Mouse (Mus musculus) hindbrain, embryonic 16.5 days (tissue): ENCODE measurements around the gene Tnc. TPM values are rescaled to one million over a fixed set of nuclear protein-coding genes. Genes with fewer than 3 reads are reported as not detected.

ENCODE experiments used
- ATAC-seq: fragments of 200-750 bp; cut with Nextera tagmentation; 2 replicates; pipeline ENCODE4 v1.8.0; 2017; ENCODE audit warnings: moderate TSS enrichment, moderate library complexity
- H3K27ac ChIP-seq: fragments of 300-500 bp; sonication (generic); 2 replicates; pipeline ENCODE4 v1.5.1; 2014; ENCODE audit warnings: low read depth, mild to moderate bottlenecking, control low read depth, low read length, moderate library complexity
- H3K27me3 ChIP-seq: fragments of 300-500 bp; sonication (generic); replicated peaks from 2 replicates; pipeline ENCODE4 v1.6.1; 2014; ENCODE audit warnings: low read length; ENCODE audit not compliant: control insufficient read depth, insufficient read depth
- H3K36me3 ChIP-seq: fragments of 300-500 bp; sonication (generic); 2 replicates; pipeline ENCODE4 v1.6.1; 2014; ENCODE audit warnings: mild to moderate bottlenecking, low read length, moderate library complexity, mixed read lengths; ENCODE audit not compliant: control insufficient read depth, insufficient read depth
- H3K4me1 ChIP-seq: fragments of 300-500 bp; sonication (generic); 2 replicates; pipeline ENCODE4 v1.6.1; 2014; ENCODE audit warnings: low read depth, low read length; ENCODE audit not compliant: control insufficient read depth, insufficient read depth
- H3K4me2 ChIP-seq: fragments of 300-500 bp; sonication (generic); 2 replicates; pipeline ENCODE4 v1.6.1; 2014; ENCODE audit warnings: mild to moderate bottlenecking, low read length, control low read depth, moderate library complexity
- H3K4me3 ChIP-seq: fragments of 300-500 bp; sonication (generic); 2 replicates; pipeline ENCODE4 v1.5.1; 2014; ENCODE audit warnings: mild to moderate bottlenecking, low read length, control low read depth, moderate library complexity
- H3K9ac ChIP-seq: fragments of 300-500 bp; sonication (generic); 2 replicates; pipeline ENCODE4 v1.6.1; 2014; ENCODE audit warnings: low read depth, mild to moderate bottlenecking, control low read depth, low read length, moderate library complexity
- H3K9me3 ChIP-seq: fragments of 300-500 bp; sonication (generic); 2 replicates; pipeline ENCODE4 v1.6.1; 2014; ENCODE audit warnings: mild to moderate bottlenecking, low read length, moderate library complexity; ENCODE audit not compliant: control insufficient read depth
- WGBS: fragments of 180-500 bp; shearing (Covaris S2); extraction: QIAGEN DNeasy Blood & Tissue Kit; methylation state at CpG from one replicate; pipeline ENCODE4 v1.1.7; 2014; 5-methylcytosine and 5-hydroxymethylcytosine counted together
- polyA plus RNA-seq: library from polyadenylated mRNA; unstranded; fragments of >200 nt; fragmentation: Nextera tagmentation; extraction: Ambion mirVana; gene quantifications from 2 replicates; pipeline ENCODE4 v1.2.1, GENCODE M21; 2015

Tnc gene
- polyA plus RNA-seq, 1 experiment from 2014 or later: 53.3 TPM

DNA sequence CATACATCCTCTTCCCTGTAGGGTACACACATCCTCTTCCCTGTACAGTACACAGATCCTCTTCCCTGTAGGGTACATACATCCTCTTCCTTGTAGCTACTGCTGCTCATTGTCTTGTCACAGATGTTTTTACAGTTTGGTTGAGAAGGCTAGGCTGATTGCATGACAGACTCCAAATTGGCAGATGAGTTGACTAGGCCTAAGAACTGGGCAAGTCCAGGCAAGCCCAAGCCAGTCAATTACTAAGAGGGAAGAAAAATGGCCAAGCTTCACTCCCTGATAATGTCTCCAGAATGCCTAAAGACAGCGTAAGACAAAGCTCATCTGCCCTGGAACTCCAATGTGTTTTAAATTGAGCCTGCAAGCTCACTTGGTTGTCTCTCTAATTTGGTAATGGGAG is 36.9 kb downstream of the Tnc start:
- 94% methylated on average over 1 of the region's 1 CpGs for WGBS
- H3K4me3 ChIP-seq: no peak overlapping the region
- no peaks in the 10 kb centered on the region for H3K27me3 ChIP-seq
- H3K4me1 ChIP-seq: no peaks in the 10 kb centered on the region
- no peak overlapping the region for H3K27ac ChIP-seq
- no peak for ATAC-seq
- H3K4me2 ChIP-seq: no peak overlapping the region
- H3K36me3 ChIP-seq: 0 out of 2 replicates have a peak, but pooled peaks cover 2% of the 10 kb centered on the region
- H3K9ac ChIP-seq: no peak overlapping the region
- H3K9me3 ChIP-seq: no peaks in the 10 kb centered on the region

DNA sequence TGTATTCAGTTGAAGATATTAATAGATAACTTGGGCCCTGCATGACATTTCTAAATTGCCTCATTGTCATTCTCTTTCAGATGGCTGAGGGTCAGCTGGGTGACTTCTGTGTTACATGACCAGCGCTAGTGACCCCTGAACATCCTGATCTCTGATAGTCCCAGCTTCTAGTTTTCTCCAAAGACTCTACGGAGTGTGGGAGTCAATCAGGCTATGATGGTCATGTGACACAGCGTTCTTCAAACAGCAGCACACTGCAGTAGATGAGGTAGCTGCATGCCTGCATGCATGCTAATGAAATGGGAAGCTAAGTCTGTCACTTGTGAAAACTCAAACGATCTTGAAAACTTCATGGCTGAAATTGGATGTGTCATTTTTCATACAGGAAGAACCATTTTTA is 41.6 kb downstream of the Tnc start:
- 83% methylated on average over 4 of the region's 4 CpGs for WGBS
- Histone ChIP-seq H3K4me1 (no peaks in the 10 kb centered on the region), H3K4me3 (no peak overlapping the region), H3K27ac (no peak overlapping the region), H3K36me3 (0 out of 2 replicates have a peak, but pooled peaks cover 2% of the 10 kb centered on the region), H3K4me2 (no peak overlapping the region), H3K27me3 (no peaks in the 10 kb centered on the region), H3K9me3 (no peaks in the 10 kb centered on the region), H3K9ac (no peak overlapping the region)
- ATAC-seq: no peak

DNA sequence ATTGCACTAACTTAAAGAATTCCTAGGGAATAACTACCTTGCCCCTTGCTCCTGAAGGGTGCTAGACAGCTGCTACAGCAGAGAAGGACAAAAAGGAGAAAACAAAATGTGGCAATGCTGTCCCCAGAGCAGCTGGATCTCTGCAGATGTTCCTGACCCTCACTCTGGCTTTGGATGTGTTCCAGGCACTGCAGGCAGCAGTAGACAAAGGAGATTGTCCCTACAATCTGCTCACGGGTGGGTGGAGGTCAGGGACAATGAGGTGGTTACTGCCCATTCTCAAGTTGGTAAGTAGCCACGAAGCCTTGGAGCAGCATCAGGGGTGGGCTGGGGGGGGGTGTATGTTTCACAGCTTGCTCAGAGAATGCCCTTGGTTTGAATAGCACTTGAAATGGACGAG is 43.1 kb downstream of the Tnc start:
- H3K27ac ChIP-seq: no peak overlapping the region
- no peak overlapping the region for H3K4me2 ChIP-seq
- H3K9me3 ChIP-seq: no peaks in the 10 kb centered on the region
- no peak for ATAC-seq
- H3K27me3 ChIP-seq: no peaks in the 10 kb centered on the region
- H3K4me1 ChIP-seq: no peaks in the 10 kb centered on the region
- 13% methylated on average over 3 of the region's 3 CpGs for WGBS
- no peak overlapping the region for H3K4me3 ChIP-seq
- H3K36me3 ChIP-seq: 0 out of 2 replicates have a peak, but pooled peaks cover 2% of the 10 kb centered on the region
- no peak overlapping the region for H3K9ac ChIP-seq

DNA sequence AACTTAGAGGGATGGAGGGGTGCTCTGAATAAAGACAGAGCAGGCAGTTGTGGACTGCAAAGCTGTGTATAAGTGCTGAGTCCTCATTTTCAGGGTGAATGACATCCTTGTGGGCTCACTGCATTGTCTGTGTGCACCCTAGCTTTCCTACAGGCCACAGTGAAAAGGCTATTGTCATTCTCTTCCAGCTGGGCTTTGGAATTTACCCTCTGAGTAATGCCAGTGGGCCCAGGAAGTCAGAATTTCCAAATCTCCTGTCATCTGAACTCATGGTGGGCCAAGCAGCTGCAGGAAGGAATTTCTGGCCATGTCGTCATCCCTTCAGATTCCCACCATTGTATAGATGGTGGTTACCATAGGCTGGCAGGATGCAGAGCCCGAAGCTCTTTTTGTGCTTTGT is 44.6 kb downstream of the Tnc start:
- Histone ChIP-seq H3K27ac (no peak overlapping the region), H3K4me1 (no peaks in the 10 kb centered on the region), H3K9ac (no peak overlapping the region), H3K36me3 (0 out of 2 replicates have a peak, but pooled peaks cover 2% of the 10 kb centered on the region), H3K4me3 (no peak overlapping the region), H3K9me3 (no peaks in the 10 kb centered on the region), H3K4me2 (no peak overlapping the region), H3K27me3 (no peaks in the 10 kb centered on the region)
- ATAC-seq: peak; percentile 35; the same call in 1 of the 2 replicates
- WGBS: 40% methylated on average over 2 of the region's 2 CpGs

DNA sequence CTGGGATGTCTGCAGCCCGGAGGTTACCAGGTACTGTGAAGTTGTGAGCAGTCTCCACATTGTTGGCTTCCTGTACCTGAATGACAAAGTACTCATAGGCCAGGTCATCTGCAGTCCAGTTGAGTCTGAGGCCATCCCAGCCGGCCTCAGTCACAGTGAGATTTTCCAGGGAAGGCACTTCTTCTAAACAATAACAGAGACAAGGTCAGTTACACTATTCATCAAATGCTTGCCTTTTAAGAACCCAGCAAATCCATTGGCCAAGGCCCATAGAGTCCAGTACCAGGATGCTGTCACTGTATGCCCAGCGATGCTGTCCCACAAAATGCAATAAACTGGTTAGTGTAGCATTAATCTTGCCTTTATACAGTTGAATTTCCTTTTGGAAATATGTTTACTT is 46.0 kb downstream of the Tnc start:
- Histone ChIP-seq H3K27ac (no peak overlapping the region), H3K36me3 (no peaks in the 10 kb centered on the region), H3K27me3 (no peaks in the 10 kb centered on the region), H3K9me3 (no peaks in the 10 kb centered on the region), H3K4me1 (no peaks in the 10 kb centered on the region), H3K4me3 (no peak overlapping the region), H3K9ac (no peak overlapping the region), H3K4me2 (no peak overlapping the region)
- WGBS: 89% methylated on average over 3 of the region's 3 CpGs
- no peak for ATAC-seq

GRCm38 (mm10) chr4:64000293-64000692 is 46.5 kb downstream of the Tnc start:
- 94% methylated on average over 4 of the region's 4 CpGs for WGBS
- no peak for ATAC-seq
- Histone ChIP-seq H3K4me2 (no peak overlapping the region), H3K36me3 (no peaks in the 10 kb centered on the region), H3K9ac (no peak overlapping the region), H3K27me3 (no peaks in the 10 kb centered on the region), H3K27ac (no peak overlapping the region), H3K4me1 (no peaks in the 10 kb centered on the region), H3K9me3 (no peaks in the 10 kb centered on the region), H3K4me3 (no peak overlapping the region)

GRCm38 (mm10) chr4:63993462-63994113 is 53.2 kb downstream of the Tnc start:
- H3K36me3 ChIP-seq: no peaks in the 10 kb centered on the region
- H3K4me1 ChIP-seq: no peaks in the 10 kb centered on the region
- no peaks in the 10 kb centered on the region for H3K27me3 ChIP-seq
- no peak overlapping the region for H3K4me3 ChIP-seq
- no peak overlapping the region for H3K27ac ChIP-seq
- H3K9ac ChIP-seq: no peak overlapping the region
- H3K4me2 ChIP-seq: no peak overlapping the region
- peak; percentile 60; the same call in 1 of the 2 replicates for ATAC-seq
- WGBS: 49% methylated on average over 2 of the region's 2 CpGs
- H3K9me3 ChIP-seq: no peaks in the 10 kb centered on the region

DNA sequence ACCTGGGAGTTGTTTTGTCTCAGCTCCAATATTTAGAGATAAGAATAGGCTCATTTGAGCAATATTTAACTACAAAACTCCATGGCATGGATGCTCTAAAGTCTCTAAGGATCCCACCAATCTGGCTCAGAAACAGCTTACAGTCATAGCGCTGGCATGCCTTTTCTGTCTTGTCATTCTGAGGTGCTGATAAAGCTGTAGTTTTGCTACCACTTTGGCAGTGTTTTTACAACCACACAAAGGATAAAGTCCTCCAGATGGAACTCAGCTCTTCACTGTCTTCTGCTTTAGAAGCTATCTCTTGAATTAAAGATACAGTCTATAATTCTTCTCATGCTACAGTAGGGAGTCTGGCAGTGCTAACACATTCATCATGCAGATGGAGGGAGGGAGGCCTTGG is 56.6 kb downstream of the Tnc start:
- Histone ChIP-seq H3K4me1 (no peaks in the 10 kb centered on the region), H3K27ac (no peak overlapping the region), H3K36me3 (no peaks in the 10 kb centered on the region), H3K9ac (no peak overlapping the region), H3K27me3 (no peaks in the 10 kb centered on the region), H3K4me2 (no peak overlapping the region), H3K4me3 (no peak overlapping the region), H3K9me3 (no peaks in the 10 kb centered on the region)
- WGBS: 86% methylated on average over 1 of the region's 1 CpGs
- ATAC-seq: no peak

- 93% methylated on average over 5 of the region's 5 CpGs for WGBS
- H3K4me2 ChIP-seq: no peak overlapping the region
- H3K36me3 ChIP-seq: no peaks in the 10 kb centered on the region
- H3K4me3 ChIP-seq: no peak overlapping the region
- H3K27ac ChIP-seq: no peak overlapping the region
- no peaks in the 10 kb centered on the region for H3K9me3 ChIP-seq
- H3K9ac ChIP-seq: no peak overlapping the region
- no peaks in the 10 kb centered on the region for H3K27me3 ChIP-seq
- H3K4me1 ChIP-seq: no peaks in the 10 kb centered on the region; the same call in 1 of the 2 replicates
- ATAC-seq: no peak
Measured at GRCm38 (mm10) chr4:63988090-63988489, 58.7 kb downstream of the Tnc start.
